Mouse (Mus musculus) cortical plate, adult 2 months (tissue): Measurements from ENCODE around the gene Plekho1.

Experiments
- CTCF ChIP-seq: fragments of 200-500 bp; IDR thresholded peaks from 2 replicates; pipeline ENCODE4 v1.5.1; 2011; ENCODE audit warnings: mild to moderate bottlenecking, control low read depth, low read length; ENCODE audit not compliant: insufficient read depth; ENCODE audit errors: extremely low read depth
- POLR2A ChIP-seq: fragments of 200-500 bp; IDR thresholded peaks from 2 replicates; pipeline ENCODE4 v1.6.1; 2011; ENCODE audit warnings: mild to moderate bottlenecking, low read length, control low read depth; ENCODE audit not compliant: insufficient read depth; ENCODE audit errors: extremely low read depth

DNA sequence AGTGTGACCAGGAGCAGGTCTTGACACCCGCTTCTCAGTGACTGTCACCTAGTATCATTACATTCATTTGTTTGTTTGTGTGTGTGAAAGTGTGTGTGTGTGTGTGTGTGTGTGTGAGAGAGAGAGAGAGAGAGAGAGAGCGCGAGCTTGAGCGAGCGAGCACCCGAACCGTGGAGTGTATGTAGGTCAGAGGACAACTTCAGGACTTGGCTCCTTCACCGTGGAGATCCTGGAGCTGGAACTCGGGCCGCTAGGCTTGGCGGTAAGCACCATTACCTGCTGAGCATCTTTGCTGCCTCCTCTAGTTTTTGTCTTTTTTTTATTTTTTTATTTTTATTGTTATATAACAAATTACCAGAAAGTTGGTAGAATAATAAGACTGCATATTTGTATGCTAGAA is 34.0 kb upstream of the Plekho1 start:
- no peak for TF ChIP-seq POLR2A
- no peak for TF ChIP-seq CTCF
